ENCODE assay signal across 8 mouse cellular contexts in genomic region chr6:134564539-134564938, GRCm38 (mm10). TPM values are rescaled to one million over a fixed set of nuclear protein-coding genes. Genes with fewer than 3 reads are reported as not detected.
DNase-seq lines count a peak whose midpoint lies in the region; ATAC-seq and TF ChIP-seq lines count a peak whose summit lies in the region.
"Had no signal": no experiment of that assay in that cellular context is flagged by ENCODE, and none has a peak within 500 bp of the region (broad histone marks: within the 10 kb centered on the region; RNA-seq: fewer than 3 reads in every experiment).

No protein-coding gene starts in this region.

- no peaks in the 10 kb centered on the region for H3K27me3 ChIP-seq in neural tube, embryonic 11.5 days (ENCODE audit: control insufficient read depth, insufficient read depth, low read length)
- no peaks in the 10 kb centered on the region for H3K27me3 ChIP-seq in hindbrain, postnatal 0 days (ENCODE audit: insufficient read depth, low read length)
- no peaks in the 10 kb centered on the region for H3K27me3 ChIP-seq in liver, embryonic 16.5 days (ENCODE audit: control insufficient read depth, insufficient read depth, low read depth, low read length)

- TF ChIP-seq CTCF in hindbrain, postnatal 0 days (IDR thresholded peaks at IDR 0.05; ENCODE audit: low read depth): no peak

- no peak overlapping the region for H3K9ac ChIP-seq in neural tube, embryonic 11.5 days (ENCODE audit: low read length)
- H3K9ac ChIP-seq in hindbrain, postnatal 0 days (replicated peaks; ENCODE audit: low read length): no peak overlapping the region
- no peak overlapping the region for H3K9ac ChIP-seq in liver, embryonic 16.5 days (ENCODE audit: low read depth, low read length)

- no peak overlapping the region for H3K27ac ChIP-seq in neural tube, embryonic 11.5 days (ENCODE audit: low read depth, low read length)
- H3K27ac ChIP-seq in hindbrain, postnatal 0 days: no peak overlapping the region
- no peak overlapping the region for H3K27ac ChIP-seq in liver, embryonic 16.5 days (ENCODE audit: low read length)

- DNase-seq in neural tube, embryonic 11.5 days (ENCODE audit: low spot score): no peak
- DNase-seq in neural tube, embryonic 10.5 days (ENCODE audit: extremely low spot score, low spot score): no peak
- DNase-seq in hindbrain, postnatal 0 days (ENCODE audit: low spot score): no peak
- no peak for DNase-seq in thymus, adult 18-20 months
- no peak for DNase-seq in cerebellum, adult 11-12 months
- DNase-seq in right cerebral cortex, postnatal 14 days: no peak
- DNase-seq: cerebellum, adult 8-10 months had no signal

- ATAC-seq in neural tube, embryonic 11.5 days (ENCODE audit: insufficient read depth, low FRiP score, low TSS enrichment): no peak
- no peak for ATAC-seq in hindbrain, postnatal 0 days
- ATAC-seq in liver, embryonic 16.5 days (ENCODE audit: low read depth): no peak

- H3K9me3 ChIP-seq in neural tube, embryonic 11.5 days (ENCODE audit: control insufficient read depth, low read length): no peaks in the 10 kb centered on the region
- no peaks in the 10 kb centered on the region for H3K9me3 ChIP-seq in hindbrain, postnatal 0 days (ENCODE audit: low read length)
- H3K9me3 ChIP-seq in liver, embryonic 16.5 days (replicated peaks; ENCODE audit: control insufficient read depth, low read length): no peaks in the 10 kb centered on the region

- WGBS in neural tube, embryonic 11.5 days: 68% methylated on average over 2 of the region's 2 CpGs
- 63% methylated on average over 2 of the region's 2 CpGs for WGBS in hindbrain, postnatal 0 days
- 69% methylated on average over 2 of the region's 2 CpGs for WGBS in liver, embryonic 16.5 days (ENCODE audit: insufficient replicate concordance)

- H3K4me2 ChIP-seq in neural tube, embryonic 11.5 days (ENCODE audit: low read depth): peak overlapping the region; percentile 52; the same call in 1 of the 2 replicates
- H3K4me2 ChIP-seq in hindbrain, postnatal 0 days (ENCODE audit: low read depth, low read length): peak overlapping the region; percentile 65
- peak overlapping the region; percentile 48 for H3K4me2 ChIP-seq in liver, embryonic 16.5 days (ENCODE audit: low read depth, low read length)

- no peaks in the 10 kb centered on the region for H3K36me3 ChIP-seq in neural tube, embryonic 11.5 days (ENCODE audit: control insufficient read depth, insufficient read depth, low read length)
- H3K36me3 ChIP-seq in hindbrain, postnatal 0 days (ENCODE audit: insufficient read depth, low read length): no peaks in the 10 kb centered on the region
- H3K36me3 ChIP-seq in liver, embryonic 16.5 days (ENCODE audit: control insufficient read depth, insufficient read depth): no peaks in the 10 kb centered on the region

- H3K4me1 ChIP-seq in neural tube, embryonic 11.5 days (ENCODE audit: control insufficient read depth, insufficient read depth, low read length): peaks cover 14% of the 10 kb centered on the region; the same call in 1 of the 2 replicates
- H3K4me1 ChIP-seq in hindbrain, postnatal 0 days (ENCODE audit: insufficient read depth, low read length): peaks cover 12% of the 10 kb centered on the region; the same call in 1 of the 2 replicates
- H3K4me1 ChIP-seq in liver, embryonic 16.5 days (ENCODE audit: control insufficient read depth, low read depth, low read length): peaks cover 5% of the 10 kb centered on the region

- no peak overlapping the region for H3K4me3 ChIP-seq in neural tube, embryonic 11.5 days (ENCODE audit: low read depth, low read length)
- peak overlapping the region; percentile 83; the same call in 1 of the 2 replicates for H3K4me3 ChIP-seq in hindbrain, postnatal 0 days (ENCODE audit: low read length)
- H3K4me3 ChIP-seq in liver, embryonic 16.5 days (ENCODE audit: low read depth, low read length): no peak overlapping the region; the same call in 1 of the 2 replicates

RNA-seq across cellular contexts. Expression of gene Lrp6, which starts 2.2 kb away (rescaled TPM):
- polyA plus RNA-seq in neural tube, embryonic 11.5 days (2014; fragmentation: Nextera tagmentation; extraction: Ambion mirVana): 27.3 and 29.2 TPM in 2 replicates
- total RNA-seq in hindbrain, postnatal 0 days (2014; rRNA removed): 23.9 and 26.1 TPM in 2 replicates
- polyA plus RNA-seq in hindbrain, postnatal 0 days (2015; fragmentation: Nextera tagmentation; extraction: Ambion mirVana): 12.1 and 13.0 TPM in 2 replicates
- polyA plus RNA-seq in liver, embryonic 16.5 days (2015; fragmentation: Nextera tagmentation; extraction: Ambion mirVana): 6.6 and 7.8 TPM in 2 replicates
